Mouse (Mus musculus) myocyte (in vitro differentiated cells): ENCODE results near the gene Dlg2. TPM values are rescaled to one million over a fixed set of nuclear protein-coding genes. Genes with fewer than 3 reads are reported as not detected.

ENCODE experiments used
- H3K27me3 ChIP-seq: one replicate; pipeline ENCODE4 v1.6.1; 2011; ENCODE audit not compliant: control insufficient read depth, insufficient read depth, insufficient read length
- H3K36me3 ChIP-seq: one replicate; pipeline ENCODE4 v1.6.1; 2011; ENCODE audit not compliant: control insufficient read depth, insufficient read depth
- H3K4me2 ChIP-seq: one replicate; pipeline ENCODE4 v1.6.1; 2011; ENCODE audit warnings: low read depth, control low read depth
- H3K4me3 ChIP-seq: one replicate; pipeline ENCODE4 v1.5.1; 2011; ENCODE audit warnings: mild to moderate bottlenecking, control low read depth, moderate library complexity
- H3K79me2 ChIP-seq: one replicate; pipeline ENCODE4 v1.6.1; 2011; ENCODE audit not compliant: control insufficient read depth, insufficient read depth
- H3ac ChIP-seq: one replicate; pipeline ENCODE4 v1.6.1; 2011; ENCODE audit not compliant: control insufficient read depth, insufficient read length
- CEBPB ChIP-seq: IDR thresholded peaks from 2 replicates; pipeline ENCODE4 v1.6.1; 2011; ENCODE audit warnings: mild to moderate bottlenecking, moderate library complexity; ENCODE audit not compliant: poor library complexity, insufficient read depth, severe bottlenecking
- E2F4 ChIP-seq: IDR thresholded peaks from one replicate; pipeline ENCODE4 v1.6.1; 2011; ENCODE audit warnings: mild to moderate bottlenecking, control low read depth, moderate library complexity; ENCODE audit not compliant: insufficient read depth
- MAX ChIP-seq: IDR thresholded peaks from one replicate; pipeline ENCODE4 v1.6.1; 2011; ENCODE audit warnings: low read depth, mild to moderate bottlenecking, control low read depth
- MYOD1 ChIP-seq, 3 experiments: IDR thresholded peaks; one replicate each; pipeline ENCODE4 v1.6.1; 2011; ENCODE audit warnings: control low read depth in 2 of 3, low read depth in 2 of 3, mild to moderate bottlenecking in 2 of 3, moderate library complexity in 1 of 3; ENCODE audit not compliant: insufficient read length in 2 of 3, control insufficient read depth in 1 of 3
- MYOG ChIP-seq, 3 experiments: IDR thresholded peaks; one replicate each; pipeline ENCODE4 v1.6.1; 2011; ENCODE audit warnings: control low read depth in 2 of 3, low read depth in 2 of 3, mild to moderate bottlenecking in 2 of 3; ENCODE audit not compliant: insufficient read length in 2 of 3, control insufficient read depth in 1 of 3, insufficient read depth in 1 of 3
- POLR2A ChIP-seq: IDR thresholded peaks from one replicate; pipeline ENCODE4 v1.6.1; 2011; ENCODE audit warnings: low read depth, mild to moderate bottlenecking, control low read depth, moderate library complexity; ENCODE audit not compliant: insufficient read length
- POLR2AphosphoS2 ChIP-seq: IDR thresholded peaks from one replicate; pipeline ENCODE4 v1.6.1; 2011; ENCODE audit warnings: low read depth, control low read depth; ENCODE audit not compliant: insufficient read length
- REST ChIP-seq: IDR thresholded peaks from one replicate; pipeline ENCODE4 v1.6.1; 2011; ENCODE audit warnings: mild to moderate bottlenecking, control low read depth, moderate library complexity; ENCODE audit not compliant: insufficient read depth, insufficient read length
- SRF ChIP-seq: IDR thresholded peaks from one replicate; pipeline ENCODE4 v1.6.1; 2011; ENCODE audit warnings: low read depth; ENCODE audit not compliant: control insufficient read depth, insufficient read length
- TCF12 ChIP-seq: IDR thresholded peaks from one replicate; pipeline ENCODE4 v1.6.1; 2011; ENCODE audit warnings: mild to moderate bottlenecking, control low read depth; ENCODE audit not compliant: poor library complexity, insufficient read depth, severe bottlenecking
- TCF3 ChIP-seq: IDR thresholded peaks from one replicate; pipeline ENCODE4 v1.6.1; 2011; ENCODE audit warnings: low read depth, control low read depth; ENCODE audit not compliant: insufficient read length
- USF1 ChIP-seq: IDR thresholded peaks from one replicate; pipeline ENCODE4 v1.6.1; 2011; ENCODE audit warnings: low read depth, mild to moderate bottlenecking, control low read depth, moderate library complexity
- polyA plus RNA-seq: library from polyadenylated mRNA; unstranded; fragments of >200 nt; fragmentation: generic; extraction: Trizol; gene quantifications from one replicate; pipeline ENCODE4 v1.2.1, GENCODE M21; 2012; ENCODE audit warnings: missing spikeins

Dlg2 gene
- polyA plus RNA-seq, 1 experiment, result 0.65 TPM

GRCm38 (mm10) chr7:91709853-91710252 is 1233.4 kb downstream of the Dlg2 start:
- H3ac ChIP-seq, result no peak overlapping the region

GRCm38 (mm10) chr7:91711184-91711583 is 1234.7 kb downstream of the Dlg2 start:
- TF ChIP-seq MYOG (IDR thresholded peaks at IDR 0.05; ENCODE audit: control insufficient read depth in 1 of 3, insufficient read depth in 1 of 3, insufficient read length in 2 of 3, low read depth in 2 of 3), result no peak
- TF ChIP-seq USF1, result no peak
- TF ChIP-seq POLR2AphosphoS2, result no peak
- TF ChIP-seq MYOD1 (IDR thresholded peaks at IDR 0.05; ENCODE audit: control insufficient read depth in 1 of 3, insufficient read length in 2 of 3, low read depth in 2 of 3), result no peak
- TF ChIP-seq MAX, result no peak
- no peaks in the 10 kb centered on the region for H3K36me3 ChIP-seq
- H3ac ChIP-seq, result no peak overlapping the region
- no peaks in the 10 kb centered on the region for H3K27me3 ChIP-seq
- H3K4me2 ChIP-seq, result no peak overlapping the region
- no peak overlapping the region for H3K4me3 ChIP-seq
- no peaks in the 10 kb centered on the region for H3K79me2 ChIP-seq

More at GRCm38 (mm10) chr7:91709853-91710252, 1233.4 kb downstream of the Dlg2 start:
- TF ChIP-seq POLR2A, result no peak
- no peak for TF ChIP-seq TCF3
- no peak for TF ChIP-seq REST
- TF ChIP-seq POLR2AphosphoS2, result no peak
- no peak for TF ChIP-seq SRF
- TF ChIP-seq MYOD1 (IDR thresholded peaks at IDR 0.05; ENCODE audit: control insufficient read depth in 1 of 3, insufficient read length in 2 of 3, low read depth in 2 of 3), result no peak
- TF ChIP-seq TCF12, result no peak
- TF ChIP-seq CEBPB, result no peak
- Histone ChIP-seq H3K4me2 (no peak overlapping the region), H3K27me3 (no peaks in the 10 kb centered on the region), H3K4me3 (no peak overlapping the region), H3K36me3 (no peaks in the 10 kb centered on the region), H3K79me2 (no peaks in the 10 kb centered on the region)

GRCm38 (mm10) chr7:91715776-91716175 is 1239.3 kb downstream of the Dlg2 start:
- Histone ChIP-seq H3K27me3 (no peaks in the 10 kb centered on the region), H3K4me2 (no peak overlapping the region), H3K36me3 (no peaks in the 10 kb centered on the region), H3K4me3 (no peak overlapping the region), H3K79me2 (no peaks in the 10 kb centered on the region), H3ac (no peak overlapping the region)
- TF ChIP-seq REST (no peak), USF1 (peak; percentile 40)

- TF ChIP-seq MYOD1 (IDR thresholded peaks at IDR 0.05; ENCODE audit: control insufficient read depth in 1 of 3, insufficient read length in 2 of 3, low read depth in 2 of 3) (no peak), POLR2A (no peak), CEBPB (no peak), MYOG (IDR thresholded peaks at IDR 0.05; ENCODE audit: control insufficient read depth in 1 of 3, insufficient read depth in 1 of 3, insufficient read length in 2 of 3, low read depth in 2 of 3) (no peak)
- H3K4me2 ChIP-seq, result no peak overlapping the region
- no peaks in the 10 kb centered on the region for H3K79me2 ChIP-seq
- no peaks in the 10 kb centered on the region for H3K27me3 ChIP-seq
- H3ac ChIP-seq, result no peak overlapping the region
- no peak overlapping the region for H3K4me3 ChIP-seq
- H3K36me3 ChIP-seq, result no peaks in the 10 kb centered on the region
Measured at GRCm38 (mm10) chr7:91716696-91717095, 1240.2 kb downstream of the Dlg2 start.

GRCm38 (mm10) chr7:91720318-91720717 is 1243.8 kb downstream of the Dlg2 start:
- H3K4me3 ChIP-seq, result no peak overlapping the region
- no peaks in the 10 kb centered on the region for H3K36me3 ChIP-seq
- no peaks in the 10 kb centered on the region for H3K27me3 ChIP-seq
- TF ChIP-seq MYOG (IDR thresholded peaks at IDR 0.05; ENCODE audit: control insufficient read depth in 1 of 3, insufficient read depth in 1 of 3, insufficient read length in 2 of 3, low read depth in 2 of 3) (no peak), SRF (no peak), POLR2A (no peak), MAX (no peak), MYOD1 (IDR thresholded peaks at IDR 0.05; ENCODE audit: control insufficient read depth in 1 of 3, insufficient read length in 2 of 3, low read depth in 2 of 3) (no peak), E2F4 (no peak)
- H3K79me2 ChIP-seq, result no peaks in the 10 kb centered on the region
- H3K4me2 ChIP-seq, result no peak overlapping the region
- no peak overlapping the region for H3ac ChIP-seq

GRCm38 (mm10) chr7:91724397-91724796 is 1247.9 kb downstream of the Dlg2 start:
- Histone ChIP-seq H3K4me2 (no peak overlapping the region), H3ac (no peak overlapping the region), H3K79me2 (no peaks in the 10 kb centered on the region), H3K4me3 (no peak overlapping the region), H3K36me3 (no peaks in the 10 kb centered on the region), H3K27me3 (no peaks in the 10 kb centered on the region)
- no peak for TF ChIP-seq POLR2A
- TF ChIP-seq TCF12, result no peak
- TF ChIP-seq MAX, result no peak
- TF ChIP-seq CEBPB, result no peak
- TF ChIP-seq REST, result no peak
- no peak for TF ChIP-seq USF1
- TF ChIP-seq SRF, result no peak
